Mouse (Mus musculus) kidney, adult 8-10 months (tissue): ENCODE results near the gene Stk38.
"Not testable (repeated sequence)": the region's sequence is repeated elsewhere in the genome, so short reads cannot be mapped to it uniquely, and the experiment has no call there.

Experiments
- DNase-seq, 2 experiments: peaks; one replicate each; pipeline ENCODE4 v3.0.0; 2022

Gene Stk38

DNA sequence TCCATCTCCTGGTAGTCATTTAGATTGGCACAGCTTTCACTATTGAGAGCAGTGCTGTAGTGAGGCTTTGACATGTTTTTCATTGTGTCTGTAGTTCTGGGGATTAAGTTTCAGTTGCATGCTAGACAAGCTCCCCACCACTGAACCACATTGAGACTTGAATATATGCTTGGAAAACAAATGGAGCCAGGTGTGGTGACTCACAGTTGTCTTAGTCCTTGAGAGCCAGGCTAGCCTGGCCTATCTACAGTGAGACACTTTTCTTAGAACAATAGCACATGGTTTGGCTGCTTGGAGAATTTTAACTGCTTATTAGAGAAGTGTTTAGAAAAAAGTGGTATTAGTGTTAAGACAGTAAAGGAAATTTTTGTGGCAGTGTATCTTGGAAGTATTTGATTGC lies 26.5 kb upstream of the Stk38 start:
- DNase-seq, result no peak

DNA sequence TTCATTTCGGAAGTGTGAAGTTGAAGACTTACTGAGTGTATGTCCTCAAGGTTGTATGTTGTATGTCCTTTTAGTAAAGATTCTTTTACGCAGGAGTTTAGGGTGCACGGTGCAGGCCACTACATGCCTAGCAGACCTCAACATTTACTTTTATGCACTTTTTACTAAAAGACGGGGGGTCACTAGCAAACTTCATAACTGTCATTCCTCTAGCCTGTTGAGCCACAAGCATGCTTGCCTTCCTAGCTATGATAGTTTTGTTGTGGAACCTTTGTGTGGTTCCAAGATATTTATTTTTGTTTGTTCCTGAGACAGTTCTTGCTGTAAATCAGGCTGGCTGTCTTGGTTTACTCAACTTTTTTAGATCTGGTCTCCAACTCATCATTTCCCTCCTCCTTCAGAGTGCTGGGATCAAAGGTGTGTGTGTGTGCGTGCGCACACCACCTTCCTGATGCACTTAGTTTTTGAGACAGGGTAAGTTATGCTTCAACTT lies 25.8 kb upstream of the Stk38 start:
- DNase-seq, result peak; percentile 35 to 39

DNA sequence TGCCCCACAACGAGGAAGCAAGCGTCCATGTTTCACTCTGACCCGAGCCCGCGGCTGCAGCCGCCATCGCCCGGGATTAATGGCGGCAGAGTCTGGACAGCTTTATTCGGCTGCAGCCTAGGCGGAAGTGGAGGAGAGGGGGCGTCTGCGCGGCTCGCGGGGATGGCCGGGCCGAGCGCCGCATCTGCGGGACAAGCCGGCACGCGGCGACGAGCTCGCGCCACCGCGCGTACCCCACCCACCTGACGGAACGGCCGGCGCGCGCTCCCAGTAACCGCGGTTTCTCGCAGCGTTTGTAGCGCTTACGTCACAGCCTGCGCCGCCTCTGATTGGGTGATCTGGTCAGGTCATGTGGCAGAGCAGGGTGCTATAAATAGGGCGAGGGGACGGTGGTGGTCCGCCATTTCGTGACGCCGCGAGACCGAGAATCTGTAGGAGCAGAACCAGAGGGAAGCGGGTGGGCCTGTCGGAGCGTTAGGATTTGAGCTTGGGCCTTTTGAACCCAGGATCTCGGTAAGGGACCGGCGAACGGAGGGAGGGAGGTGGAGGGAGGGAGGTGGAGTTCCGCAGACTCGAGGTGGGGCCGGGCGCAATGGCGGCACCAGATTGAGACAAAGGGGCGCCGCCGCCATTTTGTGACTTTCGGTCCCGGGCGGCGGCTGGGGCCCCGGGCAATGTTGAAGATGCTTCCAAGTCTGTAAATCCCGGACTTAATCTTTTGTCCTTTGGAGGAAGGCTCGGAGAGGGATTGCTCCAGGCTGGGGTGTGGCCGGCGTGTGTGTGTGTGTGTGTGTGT lies 24.7 kb upstream of the Stk38 start, which contains the start of gene Srsf3:
Gene Srsf3 (plus strand): TSS at position 355 of the 796 bp plus-strand sequence.
- peak; percentile 98 to 99 for DNase-seq

DNA sequence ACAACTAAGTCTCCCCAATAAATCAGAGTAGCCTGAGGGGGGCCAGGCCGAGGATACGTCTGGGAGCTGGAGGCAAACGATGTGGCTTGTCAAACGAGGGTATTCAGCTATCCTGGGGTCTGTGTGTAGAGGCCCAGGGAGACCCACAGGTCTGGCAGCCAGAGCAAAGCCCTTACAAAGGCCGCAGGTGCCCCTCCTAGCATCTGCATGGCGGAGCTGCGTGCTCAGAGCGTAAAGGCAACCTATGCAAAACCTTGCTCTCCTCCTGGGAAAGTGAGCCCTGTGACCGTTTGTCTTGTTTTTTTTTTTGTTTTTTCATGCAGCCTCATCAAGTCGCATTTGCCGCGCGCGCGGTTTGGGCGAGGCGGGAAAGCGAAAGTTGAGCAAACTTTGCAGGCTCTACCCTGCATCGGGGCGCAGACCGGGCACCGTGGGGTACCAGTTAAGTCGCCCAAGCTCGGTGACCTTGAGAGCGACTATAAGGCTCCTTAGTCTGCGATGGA lies 24.0 kb upstream of the Stk38 start:
- peak; percentile 32 to 40 for DNase-seq

DNA sequence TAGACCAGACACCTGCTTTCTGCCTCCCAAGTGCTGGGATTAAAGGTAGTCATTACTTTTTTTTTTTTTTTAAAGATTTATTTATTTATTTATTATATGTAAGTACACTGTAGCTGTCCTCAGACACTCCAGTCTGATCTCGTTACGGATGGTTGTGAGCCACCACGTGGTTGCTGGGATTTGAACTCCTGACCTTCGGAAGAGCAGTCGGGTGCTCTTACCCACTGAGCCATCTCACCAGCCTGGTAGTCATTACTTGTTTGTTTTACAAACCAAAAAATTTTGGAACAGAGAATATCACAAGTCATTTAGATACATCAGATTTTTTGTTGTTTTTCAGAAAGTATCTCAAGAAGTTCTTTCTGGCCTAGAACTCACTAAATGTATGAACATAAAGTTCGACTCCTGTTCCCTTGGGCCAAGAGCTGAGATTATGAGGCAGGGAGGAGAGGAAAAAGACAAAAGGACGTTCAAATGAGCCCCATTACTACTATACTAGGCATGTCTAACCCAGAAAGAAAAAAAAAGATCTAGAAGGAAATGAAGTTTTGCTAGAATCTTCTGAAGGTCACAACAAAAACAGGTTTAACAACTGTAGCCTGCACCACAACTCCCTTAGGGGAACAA lies 23.4 kb upstream of the Stk38 start:
- DNase-seq, result not testable (repeated sequence)

DNA sequence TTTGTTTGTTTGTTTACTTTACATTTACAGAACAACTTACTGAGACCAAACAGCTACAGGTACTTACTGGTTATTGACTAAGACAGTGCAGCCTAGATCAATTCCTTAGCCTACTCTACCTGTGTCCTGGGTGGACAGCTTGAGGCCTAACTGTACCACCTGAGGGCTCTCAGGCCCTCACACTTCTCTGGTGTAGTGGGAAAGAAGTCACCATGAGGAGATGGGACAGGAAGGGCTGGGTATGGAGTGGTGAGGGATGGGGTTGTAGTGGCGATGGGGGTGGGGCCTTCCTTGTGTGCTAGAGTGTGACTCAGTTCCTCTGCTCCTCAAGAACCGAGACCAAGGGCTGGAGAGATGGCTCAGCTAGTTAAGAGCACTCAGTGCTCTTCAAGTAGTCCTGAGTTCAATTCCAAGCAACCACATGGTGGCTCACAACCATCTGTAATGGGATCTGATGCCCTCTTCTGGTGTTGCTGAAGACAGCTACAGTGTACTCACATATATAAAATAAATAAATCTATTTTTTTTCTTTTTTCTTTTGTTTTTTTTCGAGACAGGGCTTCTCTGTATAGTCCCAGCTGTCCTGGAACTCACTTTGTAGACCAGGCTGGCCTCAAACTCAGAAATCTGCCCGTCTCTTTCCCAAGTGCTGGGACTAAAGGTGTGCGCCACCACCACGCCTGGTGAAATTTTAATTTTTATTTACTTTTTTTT lies 22.7 kb upstream of the Stk38 start:
- no peak for DNase-seq

DNA sequence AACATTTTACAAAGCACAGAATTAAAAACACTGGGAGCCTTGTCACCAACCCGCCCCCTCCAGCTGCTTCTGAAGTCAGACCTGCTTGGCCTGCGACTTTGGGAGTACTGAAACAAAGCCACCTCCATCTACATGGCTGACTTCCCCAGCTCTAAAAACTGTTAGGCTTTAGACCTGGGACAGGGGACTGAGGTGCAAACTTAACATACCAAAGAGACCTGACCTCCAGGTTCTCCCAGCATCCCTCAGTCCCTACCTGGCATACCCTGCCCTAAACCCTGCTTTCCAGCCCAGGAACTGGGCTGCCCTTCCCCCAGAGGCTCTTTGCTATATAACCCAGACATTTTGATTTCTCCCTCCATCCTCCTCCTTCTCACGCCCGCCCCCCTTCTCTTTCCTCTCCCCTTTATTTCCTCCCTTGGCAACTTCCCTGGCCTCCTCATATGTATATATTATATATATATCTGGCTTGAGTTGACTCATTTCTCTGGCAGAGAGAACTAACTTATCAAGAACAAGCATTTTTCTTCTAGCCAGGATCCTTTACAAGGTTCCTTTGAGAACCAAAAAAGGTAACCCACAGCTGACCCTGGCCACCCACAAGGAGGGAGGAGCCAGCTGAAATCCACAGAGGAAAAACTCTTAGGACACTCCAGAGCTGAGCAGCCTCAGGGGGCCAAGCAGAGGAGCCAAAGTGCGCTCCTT lies 19.0 kb upstream of the Stk38 start:
- no peak for DNase-seq

DNA sequence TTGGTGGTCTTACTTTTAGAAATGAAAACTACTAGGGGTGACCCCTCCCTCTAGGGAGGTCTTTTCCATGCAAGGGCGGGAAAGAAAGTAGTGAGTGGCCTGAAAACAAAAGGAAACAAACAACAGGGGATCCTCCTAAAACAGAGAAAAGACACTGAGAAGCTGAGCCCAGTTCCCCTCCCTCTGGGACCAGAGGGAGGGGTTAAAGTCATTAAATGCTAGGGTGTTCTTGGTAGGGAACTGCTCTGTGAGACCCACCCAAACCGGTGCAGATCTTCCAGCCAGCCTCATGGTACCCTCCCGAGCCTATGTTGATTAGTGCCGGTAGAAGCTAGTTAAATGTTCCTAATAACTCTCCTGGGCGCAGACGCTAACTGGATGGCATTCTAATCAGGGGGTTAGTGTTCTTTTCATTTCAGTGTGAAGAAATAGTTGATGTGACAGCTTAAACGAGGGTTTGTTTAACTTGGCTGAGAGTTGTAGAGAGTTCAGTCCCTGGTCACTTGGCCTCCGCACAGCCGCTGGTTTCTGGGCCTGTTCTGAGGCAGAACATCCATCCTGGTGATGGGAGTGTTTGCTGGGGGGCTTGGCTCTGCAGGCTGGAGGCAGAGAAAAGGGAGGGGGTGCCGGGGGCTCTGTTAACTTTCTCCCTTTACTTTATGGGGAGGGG lies 17.2 kb upstream of the Stk38 start:
- peak in 1 of 2 experiments; percentile 33 for DNase-seq

DNA sequence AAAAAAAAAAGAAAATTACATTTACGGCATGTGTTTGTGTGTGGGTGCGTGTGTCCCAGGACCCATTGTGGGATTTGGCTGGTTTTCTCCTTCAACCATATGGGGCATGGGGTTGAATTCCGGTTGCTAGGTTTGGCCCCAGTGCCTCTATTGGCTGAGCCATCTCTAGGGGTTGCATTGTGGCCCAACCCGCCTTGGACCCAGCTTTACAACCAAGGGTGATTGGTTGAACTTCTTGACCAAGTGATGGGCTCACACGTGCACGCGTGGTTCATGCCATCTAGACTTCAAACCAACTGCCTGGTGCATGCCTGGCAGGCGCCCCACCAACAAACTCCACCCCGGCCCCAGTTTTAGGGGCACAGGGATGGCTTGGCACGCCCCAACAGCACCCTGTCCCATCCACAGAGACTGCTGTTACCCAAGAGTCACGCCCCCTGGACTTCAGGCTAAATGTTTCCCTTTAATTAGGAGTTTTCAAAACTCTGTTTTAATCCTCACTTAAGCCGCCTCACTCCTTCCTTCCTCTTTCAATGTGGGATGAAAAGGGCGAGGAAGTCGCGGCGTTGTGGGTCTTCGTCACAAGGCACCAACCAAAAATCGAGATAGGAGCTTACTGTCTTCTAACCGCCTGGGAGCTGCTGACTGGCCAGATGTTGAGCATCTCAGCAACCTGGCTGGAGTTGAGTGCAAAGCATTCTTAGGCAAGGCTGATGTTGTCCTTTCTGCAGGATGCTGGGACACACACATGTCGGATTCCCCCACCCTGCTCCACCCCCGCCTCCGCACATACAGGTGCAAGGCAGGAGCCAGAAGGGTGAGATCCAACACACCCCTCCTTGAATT lies 16.5 kb upstream of the Stk38 start:
- no peak for DNase-seq

DNA sequence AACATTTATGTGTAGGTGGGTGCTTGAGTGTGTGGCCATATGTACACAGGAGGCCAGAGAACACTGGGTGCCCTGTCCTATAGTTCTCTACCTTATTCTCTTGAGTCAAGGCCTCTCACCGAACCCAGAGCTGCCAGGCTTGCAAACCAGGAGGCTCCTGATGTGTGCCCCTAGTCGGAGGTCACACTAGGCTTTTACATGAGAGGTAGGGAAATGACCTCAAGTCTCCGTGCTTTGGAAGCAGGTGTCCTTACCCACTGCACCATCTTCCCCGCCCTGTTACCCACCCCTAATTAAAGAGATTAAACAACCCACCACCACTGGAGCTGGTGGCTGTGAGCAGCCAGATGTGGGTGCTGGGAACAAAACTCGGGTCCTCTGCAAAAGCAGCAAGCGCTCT lies 15.6 kb upstream of the Stk38 start:
- no peak for DNase-seq

DNA sequence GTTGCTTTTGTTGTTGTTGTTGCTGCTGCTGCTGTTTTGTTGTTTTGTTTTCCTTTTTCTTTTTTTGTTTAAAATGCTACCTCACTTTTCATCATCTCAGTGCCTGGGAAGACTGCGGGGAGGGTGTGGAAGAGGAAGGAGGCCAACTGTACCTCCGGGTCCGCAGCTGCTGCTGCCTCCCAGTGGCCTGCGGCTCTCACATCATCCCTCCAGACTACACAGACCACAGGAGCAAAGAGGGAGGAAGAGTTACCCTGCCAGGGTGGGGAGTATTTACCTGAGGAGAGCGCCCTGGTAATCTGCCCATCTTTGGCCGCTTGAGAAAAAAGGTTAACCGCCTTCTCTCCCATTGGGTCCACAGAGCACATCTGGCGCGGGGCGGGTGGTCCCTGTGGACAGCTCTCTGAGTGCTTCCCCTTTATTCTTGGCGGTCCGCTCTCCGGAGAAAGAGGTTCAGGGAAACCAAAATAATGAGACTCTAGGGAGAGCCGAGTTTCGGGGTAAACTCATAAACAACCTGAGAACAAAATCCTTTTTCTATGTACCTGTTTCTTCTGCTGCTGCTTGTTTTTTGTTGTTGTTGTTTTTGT lies 14.5 kb upstream of the Stk38 start:
- DNase-seq, result no peak

DNA sequence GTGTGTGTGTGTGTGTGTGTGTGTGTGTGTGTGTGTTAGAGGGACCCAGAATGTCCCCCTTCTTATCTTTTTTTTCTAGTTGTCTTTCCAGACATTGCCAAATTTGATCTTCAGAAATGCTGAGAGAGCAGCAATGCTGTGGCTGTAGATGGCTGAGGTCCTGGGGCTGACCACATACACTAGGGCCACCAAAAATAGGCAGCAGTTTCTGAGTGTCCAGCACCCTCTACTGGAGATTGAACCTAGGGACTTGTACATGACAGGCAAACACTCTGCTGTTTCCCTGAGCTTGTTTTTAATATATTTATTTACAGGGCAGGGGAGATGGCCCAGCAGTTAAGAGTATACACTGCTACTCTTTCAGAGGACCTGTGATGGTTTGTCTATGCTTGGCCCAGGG lies 12.6 kb upstream of the Stk38 start:
- no peak for DNase-seq

DNA sequence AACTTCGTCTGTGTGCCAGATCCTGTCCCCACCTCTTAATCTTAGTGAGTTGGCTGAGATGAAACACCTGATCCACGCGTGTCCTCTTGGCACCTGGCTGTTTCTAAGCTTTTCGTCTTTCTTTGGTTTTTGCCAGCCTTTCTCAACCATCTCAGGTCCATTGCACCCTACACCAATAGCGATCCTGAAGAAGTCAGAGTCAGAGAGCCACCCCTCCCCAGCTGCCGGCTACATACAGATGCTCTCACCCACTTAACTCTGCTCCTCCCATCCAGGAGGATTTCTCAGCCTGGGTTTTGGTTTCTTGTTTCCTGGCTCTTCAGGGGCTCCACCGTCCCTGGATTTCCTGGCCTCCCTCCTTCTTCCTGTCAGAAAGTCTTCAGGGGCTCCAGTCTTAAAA lies 11.6 kb upstream of the Stk38 start:
- DNase-seq, result no peak

DNA sequence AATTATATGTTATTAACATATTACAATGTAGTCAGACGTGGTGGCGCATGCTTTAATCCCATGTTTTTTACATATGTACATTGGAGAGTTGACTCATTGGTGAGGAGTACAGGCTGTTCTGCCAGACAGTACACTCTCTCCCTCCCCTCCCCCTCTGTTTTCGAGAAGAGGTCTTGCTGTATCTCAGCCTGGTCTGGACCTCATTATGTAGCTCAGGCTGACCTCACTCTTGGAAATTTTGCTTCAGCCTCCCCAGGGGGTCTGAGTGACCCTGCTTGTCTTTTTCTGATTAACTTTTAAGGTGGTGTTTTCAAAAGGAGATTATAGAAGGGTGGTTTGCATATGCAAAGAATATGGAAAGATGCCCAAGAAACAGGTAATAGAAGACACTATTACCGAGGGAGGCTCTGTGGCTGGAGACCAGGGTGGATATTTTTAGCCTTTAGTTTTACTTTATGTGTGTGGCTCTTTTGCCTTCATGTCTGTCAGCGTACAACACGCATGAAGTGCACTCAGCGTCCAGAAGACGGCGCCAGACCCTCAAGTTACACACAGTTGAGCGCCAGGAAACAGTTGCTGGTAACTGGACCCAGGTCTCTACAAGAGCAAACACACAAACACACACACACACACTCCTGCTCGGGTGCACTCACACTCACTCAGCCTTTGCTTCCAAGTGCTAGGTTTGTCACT lies 10.6 kb upstream of the Stk38 start:
- no peak for DNase-seq

DNA sequence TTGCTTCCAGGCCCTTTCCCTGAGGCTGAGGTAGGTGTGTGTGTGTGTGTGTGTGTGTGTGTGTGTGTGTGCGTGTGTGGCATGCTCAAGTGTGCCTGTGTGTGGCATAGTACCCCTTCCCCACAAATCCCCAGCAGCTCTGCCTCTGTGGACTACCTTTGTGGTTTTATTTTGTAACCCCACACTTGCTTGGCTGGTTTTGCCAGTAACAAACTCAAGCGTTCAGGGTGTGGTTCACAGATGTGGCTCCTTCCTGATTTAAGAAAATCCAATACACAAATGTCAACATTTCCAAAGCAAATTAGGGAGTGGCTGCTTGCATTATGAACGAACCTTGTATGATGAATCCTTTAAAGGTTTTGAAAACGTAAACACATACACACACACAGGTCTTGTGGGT lies 8.9 kb upstream of the Stk38 start:
- no peak for DNase-seq

DNA sequence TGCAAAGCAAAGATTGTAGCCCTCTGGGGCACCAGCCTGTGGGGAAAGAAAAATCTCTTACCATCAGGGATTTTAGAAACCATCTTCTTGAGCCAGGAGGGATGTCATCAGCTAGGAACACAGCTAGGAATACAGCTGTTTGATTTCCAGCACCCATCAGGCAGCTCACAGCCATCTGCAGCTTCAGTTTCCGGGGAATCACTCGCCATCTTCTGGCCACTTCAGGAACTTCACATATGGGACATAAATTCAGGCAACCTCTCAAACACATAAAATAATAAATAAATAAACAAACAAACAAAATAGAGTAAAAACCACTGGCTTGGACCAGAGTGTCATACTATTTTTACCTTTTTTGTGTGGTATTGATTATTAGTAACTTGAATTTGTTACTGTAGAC lies 7.8 kb upstream of the Stk38 start:
- peak in 1 of 2 experiments; percentile 63 for DNase-seq

DNA sequence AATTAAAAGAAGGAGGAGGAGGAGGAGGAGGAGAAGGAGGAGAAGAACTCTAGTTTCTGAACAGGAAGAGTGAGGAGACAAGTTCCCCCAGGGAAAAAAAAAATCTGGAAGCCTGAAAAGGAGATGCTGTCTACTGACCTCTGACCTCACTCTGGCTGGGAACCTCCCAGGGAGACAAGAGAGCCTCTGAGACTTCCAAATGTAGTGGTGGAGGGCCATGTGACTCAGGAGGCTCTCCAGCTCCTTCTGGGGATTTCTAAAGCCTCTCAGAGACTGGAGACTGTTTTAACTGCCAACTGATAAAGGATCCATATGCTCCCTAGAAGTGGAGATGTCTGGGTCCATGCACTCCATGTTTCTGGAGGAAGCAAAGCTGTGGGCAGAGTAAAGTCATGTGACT lies 6.4 kb upstream of the Stk38 start:
- no peak for DNase-seq

DNA sequence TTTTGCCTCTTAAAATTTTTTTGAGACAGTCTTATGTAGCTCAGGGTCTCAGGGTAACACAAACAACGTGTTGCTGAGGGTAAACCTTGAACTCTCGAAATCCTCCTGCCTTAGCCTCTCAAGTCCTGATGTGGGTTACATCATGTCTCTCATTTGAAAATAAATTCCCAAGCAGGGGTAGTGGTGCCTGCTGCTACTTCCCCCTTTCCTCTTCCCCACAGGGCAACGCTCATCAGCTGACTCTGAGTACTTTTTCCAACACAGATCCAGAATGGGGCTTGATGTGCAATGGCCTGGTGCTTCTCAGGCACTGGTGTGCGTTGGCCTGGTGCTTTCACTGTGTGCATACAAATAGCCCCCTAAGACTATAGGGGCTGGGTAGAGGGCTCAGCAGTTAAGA lies 1.4 kb upstream of the Stk38 start:
- no peak for DNase-seq

DNA sequence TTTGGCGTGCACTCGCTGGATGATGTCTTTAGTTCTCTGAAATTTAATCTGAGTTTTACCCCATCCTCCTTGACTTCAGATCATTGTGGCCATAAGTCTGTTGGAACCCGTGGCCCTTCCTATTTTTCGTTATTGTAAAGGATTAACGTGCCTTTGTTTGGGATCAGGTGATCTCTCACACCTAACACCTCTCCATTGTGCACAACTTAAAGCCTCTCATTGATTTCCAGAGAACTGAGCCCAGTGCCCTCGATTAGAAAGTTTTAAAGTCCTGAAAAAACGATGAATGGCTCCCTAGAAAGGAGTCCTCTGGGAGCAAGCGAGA lies 493 bp upstream of the Stk38 start:
- DNase-seq, result no peak

DNA sequence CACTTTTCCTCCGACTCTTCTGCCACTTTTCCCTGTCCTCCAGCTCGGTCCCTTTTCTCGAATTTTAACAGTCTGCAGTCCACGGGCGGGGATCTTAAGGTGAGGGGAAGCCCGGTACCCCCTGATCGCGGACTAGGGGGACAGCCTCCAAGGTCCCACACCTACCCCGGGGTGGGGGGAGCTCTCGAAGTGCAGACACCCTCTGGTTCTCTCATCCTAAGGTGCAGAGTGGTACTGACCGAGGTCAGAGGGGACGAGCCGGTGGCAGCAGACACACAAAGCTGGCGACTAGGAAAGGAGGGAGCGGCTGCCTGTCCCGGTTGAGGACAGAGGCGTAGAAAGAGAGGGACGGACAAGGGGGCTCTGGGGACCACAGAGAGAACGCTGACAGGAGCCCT lies 553 bp downstream of the Stk38 start:
- no peak for DNase-seq

DNA sequence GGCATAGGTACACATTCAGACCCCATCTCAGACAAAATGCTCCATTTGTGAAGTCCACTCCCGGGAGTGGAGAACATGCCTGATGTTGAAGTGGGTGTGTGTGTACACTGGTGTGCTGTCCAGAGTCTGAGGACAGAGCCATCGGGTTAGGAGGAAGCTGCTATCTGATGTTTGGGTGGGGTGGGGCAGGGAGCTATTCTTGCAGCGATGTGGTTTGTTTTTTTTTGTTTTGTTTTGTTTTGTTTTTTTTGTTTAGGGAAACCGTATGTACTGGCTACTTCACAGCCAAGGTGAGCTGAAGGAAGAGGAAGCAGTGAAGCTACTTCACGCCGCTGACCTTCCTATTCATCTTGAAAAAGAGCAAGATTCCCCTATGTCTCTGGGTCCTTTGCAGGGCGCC lies 983 bp downstream of the Stk38 start:
- no peak for DNase-seq
